Mouse (Mus musculus): Measurements from ENCODE around the gene Hrasls5. TPM values are rescaled to one million over a fixed set of nuclear protein-coding genes. Genes with fewer than 3 reads are reported as not detected.

The Hrasls5 gene
- not detected in 2 replicates for total RNA-seq (2015)
- total RNA-seq (2017): not detected in 2 replicates

DNA sequence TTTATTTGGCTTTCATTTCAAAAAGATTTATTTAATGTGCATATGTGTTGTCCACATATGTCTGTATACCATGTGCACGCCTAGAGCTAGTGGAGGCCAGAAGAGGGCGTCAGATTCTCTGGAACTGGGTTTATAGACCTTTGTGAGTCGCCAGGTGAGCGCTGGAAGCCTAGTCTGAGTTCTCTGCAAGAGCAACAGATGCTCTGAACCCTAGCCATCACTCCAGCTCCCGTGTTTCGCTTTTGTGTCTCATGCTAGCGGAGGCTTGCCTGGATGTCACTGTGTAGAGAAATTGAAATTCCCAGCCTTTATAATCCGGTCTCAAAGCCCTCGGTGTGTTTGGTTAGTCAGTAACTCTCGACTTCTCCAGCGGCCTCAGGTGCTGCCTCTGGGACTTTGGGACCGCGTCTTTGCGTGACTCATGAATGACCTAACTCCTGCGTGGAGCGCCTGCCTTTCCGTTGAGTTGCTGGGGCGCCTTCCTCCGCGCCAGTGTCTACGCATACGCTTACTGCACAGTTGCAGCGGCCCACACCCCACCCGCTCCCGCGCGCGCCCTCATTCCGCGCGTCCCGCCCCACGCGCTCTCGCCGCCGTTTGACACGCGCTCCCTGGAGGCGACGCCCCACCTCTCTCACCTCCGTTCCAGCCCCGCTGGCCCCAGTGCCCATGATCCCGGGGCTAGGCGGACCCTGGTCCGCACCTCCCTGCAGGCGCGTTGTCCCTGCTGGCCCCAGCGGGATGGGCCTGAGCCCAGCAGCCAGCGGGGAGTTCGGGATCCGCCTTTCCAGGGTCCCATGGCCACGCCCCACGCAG, at the start of gene Hrasls5:
TSS of gene Hrasls5 (plus strand) at position 600 of the 816 bp plus-strand sequence.
- peak; percentile 58 for ATAC-seq (replicated peaks; ENCODE audit: poor library complexity)

DNA sequence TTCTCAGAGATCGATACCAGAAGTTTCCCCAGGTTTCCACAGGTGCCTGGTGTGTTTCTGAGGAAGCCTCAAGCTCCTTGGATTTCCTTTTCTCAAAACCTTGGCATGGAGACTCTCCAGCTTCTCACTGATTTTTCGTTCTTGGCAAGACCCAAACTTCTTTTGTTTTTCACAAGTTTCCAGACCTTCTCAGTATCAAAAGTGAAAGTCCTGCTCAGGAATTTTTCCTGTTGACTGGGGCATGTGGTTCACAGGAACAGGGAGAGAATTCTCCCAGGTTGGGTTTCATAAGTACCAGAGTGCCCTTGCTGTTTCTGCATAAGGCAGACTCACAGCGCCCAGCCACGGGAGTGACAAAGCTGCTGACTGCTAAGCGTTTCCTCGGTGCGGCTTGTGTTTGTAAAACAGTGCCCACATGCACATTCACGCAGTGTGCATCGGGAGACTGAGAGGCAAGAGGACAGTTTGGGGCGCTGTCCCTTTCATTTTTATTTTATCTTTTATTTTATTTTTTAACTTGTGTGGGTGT, 49.7 kb upstream of the Hrasls5 start:
- no peak for ATAC-seq (replicated peaks; ENCODE audit: poor library complexity)

DNA sequence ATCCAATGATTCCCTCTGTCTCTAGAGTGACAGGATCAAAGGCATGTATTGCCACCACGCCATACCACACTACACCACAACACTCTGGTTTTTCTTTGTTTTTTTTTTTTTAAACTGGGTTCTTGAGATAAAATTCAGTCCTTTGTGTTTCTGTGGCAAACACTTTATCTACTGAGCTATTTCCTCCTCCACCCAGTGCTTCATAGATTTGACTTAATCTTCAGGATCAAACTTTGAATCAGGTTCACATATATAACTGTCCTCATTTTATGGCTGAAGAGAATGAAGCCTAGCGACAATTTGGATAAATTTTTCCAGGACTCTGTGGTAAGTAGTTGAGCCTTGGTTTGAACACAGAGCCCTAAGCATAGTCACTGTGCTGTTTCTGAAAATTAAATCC, 48.7 kb upstream of the Hrasls5 start:
- ATAC-seq (replicated peaks; ENCODE audit: poor library complexity): 0 out of 2 replicates have a peak, but pooled peaks have one; percentile 14

DNA sequence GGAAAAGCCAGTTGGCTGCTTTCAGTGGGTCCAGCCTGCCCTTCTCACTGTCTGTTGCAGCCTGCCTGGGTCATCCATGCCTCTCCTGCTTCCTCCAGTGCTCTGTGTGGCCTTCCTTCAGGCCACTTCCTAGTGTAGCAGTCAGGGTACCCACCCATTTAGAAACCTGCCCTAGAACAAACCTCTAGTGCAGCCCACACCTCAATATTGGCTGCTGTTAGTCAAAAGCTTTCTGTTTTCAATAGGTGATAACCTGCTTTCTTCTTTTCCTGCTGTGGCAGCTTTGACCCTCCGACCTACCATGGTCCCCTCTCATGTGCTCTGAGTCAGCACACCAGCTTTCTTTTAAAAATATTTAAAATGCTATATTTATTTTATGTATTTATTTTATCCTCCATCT, 47.9 kb upstream of the Hrasls5 start:
- no peak for ATAC-seq (replicated peaks; ENCODE audit: poor library complexity)

DNA sequence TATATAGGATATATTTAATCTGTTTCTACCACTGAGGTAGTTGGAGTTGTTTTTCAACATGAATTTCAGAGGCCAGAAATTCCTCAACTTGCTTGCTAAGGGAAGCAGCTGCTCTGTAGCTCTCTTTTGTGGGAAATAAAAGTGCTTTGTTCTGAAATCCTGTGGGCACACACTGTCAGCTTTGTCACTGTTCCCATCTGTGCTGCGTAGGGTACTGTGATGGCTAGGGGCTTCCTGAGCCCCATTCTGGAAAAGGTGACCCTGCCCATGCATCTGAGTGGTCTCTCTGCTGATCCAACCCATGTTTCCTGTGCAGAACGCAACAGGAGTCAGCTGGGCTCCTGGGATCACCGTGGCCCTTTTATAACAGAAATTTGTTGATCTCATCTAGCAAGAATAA, 45.5 kb upstream of the Hrasls5 start:
- no peak for ATAC-seq (replicated peaks; ENCODE audit: poor library complexity)

DNA sequence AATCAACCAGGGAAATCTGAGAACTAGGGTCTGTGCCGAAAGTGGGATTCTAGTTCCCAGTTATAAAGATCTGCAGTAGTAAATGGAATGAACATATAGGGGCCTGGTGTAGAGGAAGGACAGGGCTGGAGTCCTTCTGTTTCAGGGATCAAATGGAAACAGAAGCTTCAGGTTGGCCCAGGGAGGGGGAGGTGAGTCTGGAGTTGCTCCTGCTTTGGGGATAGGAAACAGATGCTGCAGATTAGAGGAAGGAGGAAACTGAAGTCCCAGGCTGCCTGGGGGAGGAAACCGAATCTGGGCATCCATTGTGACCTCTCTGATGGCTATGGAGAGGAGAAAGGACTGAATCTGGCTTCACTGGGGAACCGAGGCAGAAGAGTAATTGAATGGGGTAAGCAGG, 44.0 kb upstream of the Hrasls5 start:
- ATAC-seq (replicated peaks; ENCODE audit: poor library complexity): 0 out of 2 replicates have a peak, but pooled peaks have one; percentile 26

DNA sequence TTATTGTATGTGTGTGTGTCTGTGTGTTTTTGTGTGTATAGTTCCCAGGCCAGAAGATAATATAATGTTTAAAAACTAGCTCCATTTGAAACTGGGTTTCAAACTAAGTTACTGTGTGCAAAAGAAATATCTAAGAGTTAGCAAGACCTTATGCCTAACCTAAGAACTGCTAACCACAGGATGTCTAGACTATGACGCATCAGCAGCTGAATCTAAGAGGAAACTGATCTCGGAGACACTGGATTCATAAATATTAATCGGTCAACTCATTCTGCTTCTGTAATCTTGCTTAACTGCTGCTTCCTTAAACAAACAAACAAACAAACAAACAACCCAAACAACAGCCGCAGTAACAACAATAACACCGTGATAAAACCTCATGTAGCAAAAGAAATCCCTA, 42.7 kb upstream of the Hrasls5 start:
- ATAC-seq (replicated peaks; ENCODE audit: poor library complexity): no peak

DNA sequence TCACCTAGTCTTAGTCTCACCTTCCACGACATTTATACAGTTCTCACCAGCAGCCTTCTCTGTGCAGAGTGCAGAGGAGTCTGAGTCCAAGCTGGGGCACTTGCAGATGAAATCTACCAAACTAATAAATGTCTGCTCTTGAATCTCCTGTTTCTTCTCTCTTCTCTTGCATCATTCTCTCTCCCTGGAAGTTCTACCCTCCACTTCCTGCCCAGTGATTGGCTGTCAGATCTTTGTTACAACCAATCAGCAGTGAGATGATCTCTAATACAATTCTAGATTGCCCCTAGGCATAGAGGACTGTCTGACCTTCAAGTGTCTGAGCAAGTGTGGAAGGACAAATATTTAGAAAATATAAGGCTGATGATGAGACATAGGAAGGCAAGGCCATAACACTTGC, 36.2 kb upstream of the Hrasls5 start:
- ATAC-seq (replicated peaks; ENCODE audit: poor library complexity): no peak

DNA sequence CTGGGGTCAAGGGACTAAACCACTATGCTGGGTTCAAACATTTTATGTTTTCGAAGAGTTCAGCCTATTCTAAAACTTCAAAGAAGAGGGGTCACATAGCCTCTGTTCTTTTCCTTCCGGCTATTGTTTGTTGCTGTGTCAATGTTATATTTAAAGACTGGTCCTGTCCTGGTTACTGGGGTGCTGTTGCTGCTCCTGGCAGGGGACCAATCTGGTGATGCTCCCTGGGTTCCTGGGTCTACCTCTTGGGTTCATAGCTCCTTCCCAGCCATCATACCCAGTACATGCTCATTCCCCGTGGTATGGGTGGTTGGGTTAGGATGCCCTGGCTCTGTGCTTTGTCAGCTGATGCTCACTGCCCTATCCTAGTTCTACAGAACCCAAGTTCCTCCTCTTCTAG, 34.6 kb upstream of the Hrasls5 start:
- ATAC-seq (replicated peaks; ENCODE audit: poor library complexity): no peak

DNA sequence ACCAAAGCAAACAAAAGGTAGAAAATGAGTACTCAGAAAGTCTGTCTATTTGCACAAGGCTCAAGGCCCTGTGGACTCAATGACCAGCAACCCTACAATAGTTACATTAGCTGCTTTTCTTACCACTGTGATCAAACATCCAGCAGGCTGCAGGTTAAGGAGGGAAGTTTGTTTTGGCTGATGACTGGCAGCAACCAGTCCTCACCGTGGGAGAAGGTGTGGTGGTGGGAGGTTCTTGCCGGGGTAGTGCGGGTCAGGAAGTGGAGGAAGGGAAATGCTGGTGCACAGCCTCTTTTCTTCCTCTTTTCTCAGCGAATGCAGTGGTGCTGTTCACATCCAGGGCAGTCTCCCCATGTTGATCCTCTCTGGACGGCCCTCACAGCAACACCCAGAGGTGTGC, 31.3 kb upstream of the Hrasls5 start:
- ATAC-seq (replicated peaks; ENCODE audit: poor library complexity): peak; percentile 85

DNA sequence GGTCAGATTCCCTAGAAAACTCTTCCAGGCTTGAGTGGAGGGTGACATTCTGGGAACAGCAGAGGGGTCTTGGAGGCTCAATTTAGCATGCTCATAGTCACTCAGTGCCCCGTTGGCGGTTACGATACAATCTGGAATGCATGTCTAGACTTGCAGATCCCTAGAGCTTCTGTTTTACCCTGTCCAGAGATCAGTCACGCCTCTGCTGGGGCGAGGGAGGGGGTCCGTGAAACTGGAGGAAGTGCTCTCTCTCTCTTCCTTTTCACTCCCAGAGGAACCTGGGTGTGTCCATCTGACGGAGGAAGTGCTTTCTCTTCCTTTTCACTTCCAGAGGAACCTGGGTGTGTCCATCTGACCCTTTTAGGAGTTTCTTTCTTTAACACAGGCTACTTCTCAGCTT, 29.2 kb upstream of the Hrasls5 start:
- no peak for ATAC-seq (replicated peaks; ENCODE audit: poor library complexity)

DNA sequence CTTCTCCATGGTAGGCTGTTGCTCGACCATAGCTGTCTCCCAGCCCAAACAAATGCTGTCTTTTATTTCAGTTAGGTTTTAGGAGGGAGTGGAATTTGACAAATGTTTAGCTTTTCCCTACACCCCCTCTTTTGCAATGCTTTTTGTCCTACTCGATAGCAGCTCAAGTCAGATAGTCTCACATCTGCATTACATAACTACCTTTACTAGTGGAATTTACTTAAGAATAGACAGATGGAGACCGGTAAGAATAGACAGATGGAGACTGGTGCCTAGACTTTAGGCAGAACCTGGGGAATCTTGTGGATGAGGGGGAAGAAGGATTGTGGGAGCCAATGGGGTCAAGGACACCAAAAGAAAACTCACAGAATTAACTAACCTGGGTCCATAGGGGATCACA, 28.7 kb upstream of the Hrasls5 start:
- no peak for ATAC-seq (replicated peaks; ENCODE audit: poor library complexity)

DNA sequence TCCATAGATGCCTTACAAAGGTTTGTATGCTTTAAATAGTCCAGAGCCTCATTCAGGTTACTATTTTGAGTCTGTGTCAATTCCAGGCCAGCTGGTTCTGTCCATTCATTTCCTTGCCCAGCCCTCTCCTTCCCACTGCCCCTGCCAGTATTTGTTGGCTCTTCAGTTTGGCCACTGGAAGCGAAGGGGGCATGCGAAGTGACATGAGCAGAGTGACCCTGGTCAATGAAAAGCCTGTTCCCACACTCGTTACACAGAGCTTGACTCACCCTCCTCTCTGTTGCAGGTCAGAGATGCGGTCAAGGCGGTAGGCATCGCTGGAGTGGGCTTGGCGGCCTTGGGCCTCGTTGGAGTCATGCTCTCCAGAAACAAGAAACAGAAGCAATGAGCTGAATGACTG, 27.1 kb upstream of the Hrasls5 start:
- no peak for ATAC-seq (replicated peaks; ENCODE audit: poor library complexity)

DNA sequence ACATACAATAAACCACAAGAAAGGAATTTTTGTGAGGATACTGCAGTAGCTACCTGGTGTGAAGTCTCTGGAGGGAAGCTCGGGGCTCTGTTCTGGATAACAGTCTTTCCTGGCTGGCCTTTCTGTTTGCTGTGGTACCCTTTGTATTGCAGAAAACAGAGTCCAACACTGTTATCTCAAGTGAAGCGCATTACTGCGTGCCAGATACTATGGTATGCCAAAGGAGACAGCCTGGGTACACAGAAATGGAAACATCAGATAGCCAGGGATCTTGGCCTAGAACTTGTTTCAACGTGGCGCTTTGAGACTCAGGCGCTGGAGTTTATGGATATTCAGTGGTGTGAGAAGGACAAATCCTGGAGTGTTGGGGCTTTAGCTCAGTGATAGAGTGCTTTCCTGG, 26.6 kb upstream of the Hrasls5 start:
- no peak for ATAC-seq (replicated peaks; ENCODE audit: poor library complexity)

DNA sequence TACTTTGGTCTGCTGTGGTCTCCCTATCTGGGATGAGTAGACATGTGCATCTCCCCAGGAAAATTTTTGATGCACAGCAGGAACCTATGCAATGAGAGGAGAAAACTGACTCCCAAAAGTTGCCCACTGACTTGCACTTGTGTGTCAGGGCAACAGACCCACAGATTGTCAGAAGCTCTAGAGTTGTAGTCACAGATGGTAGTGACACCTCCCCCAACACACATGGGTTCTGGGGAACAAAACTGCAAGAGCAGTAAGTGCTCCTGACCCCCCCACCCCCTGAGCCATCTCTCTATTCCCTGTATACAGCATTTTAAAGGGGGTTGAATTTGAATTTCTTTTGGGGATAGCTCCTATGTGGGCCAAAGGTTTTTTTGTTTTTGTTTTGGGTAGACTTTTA, 21.5 kb upstream of the Hrasls5 start:
- ATAC-seq (replicated peaks; ENCODE audit: poor library complexity): no peak

DNA sequence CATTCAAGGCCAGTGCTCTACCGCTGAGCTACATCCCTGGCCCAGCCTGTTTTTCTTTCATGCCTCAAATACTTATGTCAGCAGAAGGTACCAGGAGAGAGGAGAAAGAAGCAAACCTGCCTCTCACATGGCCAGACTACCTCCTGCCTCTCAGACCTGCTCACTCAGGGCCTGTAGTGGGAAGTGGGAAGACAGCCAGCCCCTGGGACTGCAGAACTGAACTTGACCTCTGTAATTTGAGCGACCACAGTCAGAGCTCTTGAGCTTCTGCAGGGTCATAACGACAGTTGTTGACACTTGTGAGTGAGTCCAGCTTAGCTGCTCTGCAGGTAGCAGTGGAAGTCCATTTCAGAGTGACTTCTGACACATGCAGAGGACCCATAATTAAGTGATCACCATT, 20.3 kb upstream of the Hrasls5 start:
- ATAC-seq (replicated peaks; ENCODE audit: poor library complexity): no peak

DNA sequence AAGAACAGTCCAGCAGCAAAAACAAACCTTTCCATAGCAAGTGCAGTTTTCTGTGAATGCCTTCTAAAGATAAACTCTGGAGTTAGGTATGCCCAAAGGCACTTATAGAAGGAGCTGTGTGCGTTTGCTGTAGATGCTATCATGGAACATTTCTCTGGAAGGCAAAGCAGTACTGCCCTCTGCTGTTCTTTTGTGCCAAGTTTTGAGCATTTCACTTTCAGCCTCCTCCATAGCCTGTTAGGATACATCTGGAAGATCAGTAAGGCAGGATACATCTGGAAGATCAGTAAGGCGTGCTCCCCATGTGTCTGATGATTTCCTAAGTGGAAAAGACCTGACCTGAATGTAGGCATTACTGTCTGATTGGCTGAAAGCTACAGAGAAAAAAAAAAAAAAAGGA, 16.8 kb upstream of the Hrasls5 start:
- peak; percentile 70 for ATAC-seq (replicated peaks; ENCODE audit: poor library complexity)

DNA sequence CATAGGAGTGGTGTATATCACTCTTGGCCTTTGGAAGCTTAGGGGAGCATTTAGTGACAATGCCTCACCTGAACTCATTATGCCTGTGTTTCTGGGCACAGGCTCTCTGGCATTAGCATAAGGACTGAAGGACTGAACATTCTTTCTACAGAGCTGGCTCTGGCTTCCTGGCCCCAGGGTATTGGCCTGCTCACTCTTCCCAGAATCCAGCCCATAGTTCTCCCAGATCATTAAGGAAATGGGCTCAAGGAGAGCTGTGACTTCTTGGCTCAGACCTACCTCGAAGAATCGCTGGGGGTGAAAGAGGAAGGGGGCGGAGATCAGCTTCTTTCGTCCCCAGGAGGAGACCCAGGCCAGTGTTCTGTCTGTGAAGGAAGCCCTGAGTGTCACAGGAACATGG, 13.9 kb upstream of the Hrasls5 start:
- ATAC-seq (replicated peaks; ENCODE audit: poor library complexity): no peak

DNA sequence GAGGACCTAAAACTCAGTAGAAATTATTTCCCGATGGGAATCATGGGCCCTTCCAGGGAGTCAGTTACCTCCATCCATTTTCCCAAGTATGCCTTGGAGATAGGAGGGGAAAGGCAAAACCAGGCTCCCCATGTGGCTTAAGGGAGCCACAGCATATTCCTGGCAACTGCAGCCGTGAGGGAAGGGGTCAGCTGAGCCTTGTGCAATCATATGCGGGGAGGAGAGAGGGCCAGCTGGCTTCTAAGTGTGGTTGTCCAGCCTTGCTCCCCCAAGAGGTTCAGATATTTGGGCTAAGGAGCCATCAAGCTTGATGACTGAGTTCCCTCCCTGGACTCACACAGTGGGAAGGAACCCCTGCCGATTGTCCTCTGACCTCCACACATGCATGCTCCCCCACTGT, 10.8 kb upstream of the Hrasls5 start:
- no peak for ATAC-seq (replicated peaks; ENCODE audit: poor library complexity)

DNA sequence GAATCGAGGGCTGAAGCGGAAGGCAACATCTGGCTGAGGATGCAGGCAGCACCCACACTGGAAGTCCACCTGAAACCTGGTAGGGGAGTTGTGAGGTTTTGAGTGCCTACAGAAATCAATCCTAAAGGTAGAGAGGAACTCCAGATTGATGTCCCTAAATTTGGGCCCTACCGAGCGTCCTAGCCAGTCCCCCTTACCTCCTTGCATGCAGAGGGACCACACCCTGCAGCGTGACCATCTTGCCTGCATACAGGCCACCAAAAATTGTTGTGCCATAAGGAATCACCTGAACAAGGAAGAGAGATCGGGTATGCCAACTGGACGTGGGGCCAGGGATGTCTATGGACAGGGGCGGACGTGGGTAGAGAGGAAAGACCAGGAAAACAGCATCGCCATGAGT, 8.2 kb upstream of the Hrasls5 start:
- no peak for ATAC-seq (replicated peaks; ENCODE audit: poor library complexity)

DNA sequence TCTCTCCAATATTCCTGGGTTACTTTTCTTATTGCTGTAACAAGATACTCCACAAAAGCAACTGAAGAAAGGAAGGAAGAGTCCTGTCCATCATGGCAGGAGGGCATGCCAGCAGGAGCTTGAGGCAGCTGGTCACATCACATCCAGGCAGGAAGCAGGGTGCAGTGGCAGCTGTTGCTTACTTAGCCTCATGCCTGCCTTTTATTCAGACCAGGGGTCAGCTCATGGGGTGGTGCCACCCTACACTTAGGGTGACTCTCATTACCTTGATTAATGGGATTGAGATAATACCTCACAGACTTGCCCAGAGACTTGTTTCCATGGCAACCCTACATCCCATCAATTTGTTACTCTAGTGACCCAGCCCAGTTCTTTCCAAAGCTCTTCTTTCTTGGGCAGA, 7.3 kb upstream of the Hrasls5 start:
- no peak for ATAC-seq (replicated peaks; ENCODE audit: poor library complexity)

DNA sequence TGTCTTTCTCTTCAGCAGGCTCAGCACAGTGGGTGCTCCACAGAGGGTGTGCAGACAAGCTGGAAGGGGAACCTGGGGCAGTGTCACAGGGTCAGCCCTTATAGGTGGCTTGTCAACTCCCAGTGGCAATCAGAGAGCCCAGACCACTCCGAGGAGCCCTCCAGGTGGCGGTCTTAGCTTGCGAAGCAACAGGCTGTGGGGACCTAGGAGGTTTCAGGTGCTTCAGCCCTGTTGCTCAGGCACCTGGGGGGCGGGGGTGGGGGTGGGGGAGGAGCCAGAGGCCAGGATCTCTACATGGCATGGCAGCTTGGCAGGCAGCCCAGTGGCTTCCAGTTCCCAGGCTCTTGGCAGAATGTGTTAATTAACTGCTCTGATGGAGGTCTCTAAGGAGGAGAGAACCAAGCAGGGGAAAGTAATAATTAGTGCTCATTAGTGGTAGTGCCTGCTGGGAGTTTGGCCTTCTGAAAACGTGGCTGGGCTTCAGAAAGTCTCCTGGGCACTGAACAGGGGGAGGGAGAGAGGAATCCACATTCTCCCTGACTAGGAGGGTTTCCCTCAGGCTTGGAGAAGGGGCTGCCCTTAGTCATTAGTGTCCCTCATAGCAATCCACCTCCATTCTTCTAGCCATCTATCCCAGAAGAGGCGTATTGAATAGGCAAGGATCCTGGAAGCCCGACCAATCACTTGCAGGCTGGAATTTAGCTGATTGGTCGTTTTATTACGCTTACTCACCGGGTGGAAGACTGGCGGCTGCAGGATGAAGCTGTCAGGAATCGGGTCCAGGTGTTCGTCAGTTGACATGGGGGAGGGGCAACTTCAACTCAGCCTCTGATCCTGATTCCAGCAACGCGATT, 6.2 kb upstream of the Hrasls5 start:
- no peak; the same call in 1 of the 2 replicates for ATAC-seq (replicated peaks; ENCODE audit: poor library complexity)

All from megakaryocyte progenitor cell, adult 5-6 weeks (primary cell).